Mouse (Mus musculus) heart, embryonic 16.5 days (tissue): ENCODE data around the gene Armc10. TPM values are rescaled to one million over a fixed set of nuclear protein-coding genes. Genes with fewer than 3 reads are reported as not detected.

Experiments
- ATAC-seq: fragments of 200-750 bp; cut with Nextera tagmentation; replicated peaks from 2 replicates; pipeline ENCODE4 v1.8.0; 2017; ENCODE audit warnings: moderate number of reproducible peaks; ENCODE audit not compliant: insufficient read depth, low FRiP score; ENCODE audit errors: extremely low read depth
- H3K27ac ChIP-seq: fragments of 300-500 bp; sonication (generic); 2 replicates; pipeline ENCODE4 v1.5.1; 2014; ENCODE audit warnings: mild to moderate bottlenecking, low read length, control low read depth, moderate library complexity
- H3K27me3 ChIP-seq: fragments of 300-500 bp; sonication (generic); 2 replicates; pipeline ENCODE4 v1.6.1; 2014; ENCODE audit warnings: low read length, mixed read lengths; ENCODE audit not compliant: control insufficient read depth, insufficient read depth
- H3K36me3 ChIP-seq: fragments of 300-500 bp; sonication (generic); 2 replicates; pipeline ENCODE4 v1.6.1; 2014; ENCODE audit not compliant: control insufficient read depth, insufficient read depth
- H3K4me1 ChIP-seq: fragments of 300-500 bp; sonication (generic); 2 replicates; pipeline ENCODE4 v1.6.1; 2014; ENCODE audit warnings: low read length, mixed read lengths; ENCODE audit not compliant: control insufficient read depth, insufficient read depth
- H3K4me2 ChIP-seq: fragments of 300-500 bp; sonication (generic); 2 replicates; pipeline ENCODE4 v1.6.1; 2014; ENCODE audit warnings: low read depth, mild to moderate bottlenecking, control low read depth, low read length
- H3K4me3 ChIP-seq: fragments of 300-500 bp; sonication (generic); 2 replicates; pipeline ENCODE4 v1.5.1; 2014; ENCODE audit warnings: mild to moderate bottlenecking, control low read depth, low read length
- H3K9ac ChIP-seq: fragments of 300-500 bp; sonication (generic); 2 replicates; pipeline ENCODE4 v1.6.1; 2014; ENCODE audit warnings: low read length, control low read depth
- H3K9me3 ChIP-seq: fragments of 300-500 bp; sonication (generic); replicated peaks from 2 replicates; pipeline ENCODE4 v1.6.1; 2016; ENCODE audit warnings: low read length; ENCODE audit not compliant: control insufficient read depth
- WGBS: fragments of 180-500 bp; shearing (Covaris S2); extraction: QIAGEN DNeasy Blood & Tissue Kit; methylation state at CpG from one replicate; pipeline ENCODE4 v1.1.7; 2014; 5-methylcytosine and 5-hydroxymethylcytosine counted together
- polyA plus RNA-seq: library from polyadenylated mRNA; unstranded; fragments of >200 nt; fragmentation: Nextera tagmentation; extraction: Ambion mirVana; gene quantifications from 2 replicates; pipeline ENCODE4 v1.2.1, GENCODE M21; 2015

Gene Armc10
- polyA plus RNA-seq, 1 experiment from 2014 or later: 19.2 TPM

- WGBS: 44% methylated on average over 11 of the region's 11 CpGs
- no peaks in the 10 kb centered on the region for H3K27me3 ChIP-seq
- peaks cover 4% of the 10 kb centered on the region for H3K4me1 ChIP-seq
- no peak overlapping the region for H3K27ac ChIP-seq
- 0 out of 2 replicates have a peak, but pooled peaks have one; percentile 49 for ATAC-seq
- H3K4me3 ChIP-seq: no peak overlapping the region
- H3K9me3 ChIP-seq: no peaks in the 10 kb centered on the region
- peaks cover 27% of the 10 kb centered on the region for H3K36me3 ChIP-seq
- no peak overlapping the region for H3K4me2 ChIP-seq
- no peak overlapping the region for H3K9ac ChIP-seq
Measured at GRCm38 (mm10) chr5:21658623-21659395, 13.2 kb downstream of the Armc10 start.

GRCm38 (mm10) chr5:21660850-21661249 is 15.2 kb downstream of the Armc10 start:
- Histone ChIP-seq H3K4me3 (no peak overlapping the region), H3K4me2 (no peak overlapping the region), H3K9ac (no peak overlapping the region), H3K9me3 (no peaks in the 10 kb centered on the region), H3K27ac (no peak overlapping the region), H3K36me3 (peaks cover 28% of the 10 kb centered on the region), H3K4me1 (peaks cover 4% of the 10 kb centered on the region), H3K27me3 (no peaks in the 10 kb centered on the region)
- WGBS: 89% methylated on average over 6 of the region's 6 CpGs
- ATAC-seq: no peak

GRCm38 (mm10) chr5:21663081-21663480 is 17.5 kb downstream of the Armc10 start:
- H3K36me3 ChIP-seq: peaks cover 23% of the 10 kb centered on the region
- WGBS: 94% methylated on average over 11 of the region's 11 CpGs

GRCm38 (mm10) chr5:21667191-21668137 is 21.9 kb downstream of the Armc10 start:
- H3K4me2 ChIP-seq: no peak overlapping the region
- no peak overlapping the region for H3K27ac ChIP-seq
- peaks cover 13% of the 10 kb centered on the region for H3K36me3 ChIP-seq
- no peak overlapping the region for H3K9ac ChIP-seq
- no peaks in the 10 kb centered on the region for H3K4me1 ChIP-seq
- no peaks in the 10 kb centered on the region for H3K27me3 ChIP-seq
- no peak overlapping the region for H3K4me3 ChIP-seq
- H3K9me3 ChIP-seq: no peaks in the 10 kb centered on the region
- WGBS: 61% methylated on average over 8 of the region's 8 CpGs
- ATAC-seq: no peak

More at GRCm38 (mm10) chr5:21663081-21663480, 17.5 kb downstream of the Armc10 start:
- H3K4me3 ChIP-seq: no peak overlapping the region
- H3K27ac ChIP-seq: no peak overlapping the region
- peaks cover 4% of the 10 kb centered on the region for H3K4me1 ChIP-seq
- no peaks in the 10 kb centered on the region for H3K9me3 ChIP-seq
- H3K27me3 ChIP-seq: no peaks in the 10 kb centered on the region
- ATAC-seq: no peak
- no peak overlapping the region for H3K9ac ChIP-seq
- no peak overlapping the region for H3K4me2 ChIP-seq

- no peaks in the 10 kb centered on the region for H3K4me1 ChIP-seq
- ATAC-seq: no peak
- H3K27ac ChIP-seq: no peak overlapping the region
- no peak overlapping the region for H3K9ac ChIP-seq
- no peak overlapping the region for H3K4me2 ChIP-seq
- H3K9me3 ChIP-seq: no peaks in the 10 kb centered on the region
- 83% methylated on average over 2 of the region's 2 CpGs for WGBS
- no peaks in the 10 kb centered on the region for H3K36me3 ChIP-seq
- no peaks in the 10 kb centered on the region for H3K27me3 ChIP-seq
- no peak overlapping the region for H3K4me3 ChIP-seq
Measured at GRCm38 (mm10) chr5:21669307-21669706, 23.7 kb downstream of the Armc10 start.

- H3K4me1 ChIP-seq: no peaks in the 10 kb centered on the region
- peak overlapping the region; percentile 52 for H3K4me2 ChIP-seq
- WGBS: 48% methylated on average over 23 of the region's 23 CpGs
- peak overlapping the region; percentile 32; the same call in 1 of the 2 replicates for H3K9ac ChIP-seq
- peaks cover 5% of the 10 kb centered on the region; the same call in 1 of the 2 replicates for H3K36me3 ChIP-seq
- no peaks in the 10 kb centered on the region for H3K27me3 ChIP-seq
- no peaks in the 10 kb centered on the region; the same call in 1 of the 2 replicates for H3K9me3 ChIP-seq
- H3K4me3 ChIP-seq: peak overlapping the region; percentile 36
- H3K27ac ChIP-seq: no peak overlapping the region
- ATAC-seq: peak; percentile 43; the same call in 1 of the 2 replicates
Measured at GRCm38 (mm10) chr5:21672812-21673635, 27.4 kb downstream of the Armc10 start.

- 82% methylated on average over 9 of the region's 9 CpGs for WGBS
- Histone ChIP-seq H3K36me3 (peaks cover 5% of the 10 kb centered on the region; the same call in 1 of the 2 replicates), H3K27me3 (no peaks in the 10 kb centered on the region), H3K4me3 (no peak overlapping the region), H3K9ac (no peak overlapping the region), H3K4me2 (no peak overlapping the region), H3K9me3 (no peaks in the 10 kb centered on the region; the same call in 1 of the 2 replicates), H3K27ac (no peak overlapping the region), H3K4me1 (no peaks in the 10 kb centered on the region)
- no peak for ATAC-seq
Measured at GRCm38 (mm10) chr5:21673742-21674141, 28.1 kb downstream of the Armc10 start.

- H3K36me3 ChIP-seq: peaks cover 5% of the 10 kb centered on the region; the same call in 1 of the 2 replicates
- no peaks in the 10 kb centered on the region for H3K27me3 ChIP-seq
- no peak overlapping the region for H3K27ac ChIP-seq
- H3K4me2 ChIP-seq: no peak overlapping the region
- no peak for ATAC-seq
- 0 out of 2 replicates have a peak, but pooled peaks cover under 1% of the 10 kb centered on the region for H3K4me1 ChIP-seq
- no peak overlapping the region for H3K9ac ChIP-seq
- 73% methylated on average over 12 of the region's 12 CpGs for WGBS
- H3K9me3 ChIP-seq: no peaks in the 10 kb centered on the region; the same call in 1 of the 2 replicates
- H3K4me3 ChIP-seq: no peak overlapping the region
Measured at GRCm38 (mm10) chr5:21675019-21675418, 29.4 kb downstream of the Armc10 start.
